Mouse (Mus musculus): ENCODE measurements around the gene Bglap3.

Bglap3 gene

DNA sequence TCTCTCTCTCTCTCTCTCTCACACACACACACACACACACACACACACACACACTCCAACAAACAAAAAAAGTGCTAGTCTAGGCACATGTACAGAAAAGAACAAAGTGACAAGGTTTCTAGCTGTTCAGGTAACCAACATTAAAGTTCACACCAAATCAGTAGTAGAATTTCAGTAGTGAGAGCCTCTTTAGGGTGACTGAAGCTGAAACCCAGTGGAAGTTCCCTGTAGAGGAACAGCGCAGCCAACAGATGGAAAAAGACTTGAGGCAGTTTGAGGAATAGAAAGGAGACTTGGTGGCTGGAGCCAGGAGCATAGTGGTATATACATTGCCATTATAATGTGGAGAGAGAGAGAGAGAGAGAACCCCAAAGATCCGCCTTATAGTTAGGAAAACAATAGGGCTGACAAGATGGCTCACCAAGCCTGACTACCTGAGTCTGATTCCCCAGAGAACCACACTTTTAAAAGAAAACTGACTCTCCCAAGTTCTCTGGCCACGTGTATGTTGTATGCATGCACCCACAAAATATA lies 37.6 kb downstream of the Bglap3 start:
- DNase-seq: no peak

DNA sequence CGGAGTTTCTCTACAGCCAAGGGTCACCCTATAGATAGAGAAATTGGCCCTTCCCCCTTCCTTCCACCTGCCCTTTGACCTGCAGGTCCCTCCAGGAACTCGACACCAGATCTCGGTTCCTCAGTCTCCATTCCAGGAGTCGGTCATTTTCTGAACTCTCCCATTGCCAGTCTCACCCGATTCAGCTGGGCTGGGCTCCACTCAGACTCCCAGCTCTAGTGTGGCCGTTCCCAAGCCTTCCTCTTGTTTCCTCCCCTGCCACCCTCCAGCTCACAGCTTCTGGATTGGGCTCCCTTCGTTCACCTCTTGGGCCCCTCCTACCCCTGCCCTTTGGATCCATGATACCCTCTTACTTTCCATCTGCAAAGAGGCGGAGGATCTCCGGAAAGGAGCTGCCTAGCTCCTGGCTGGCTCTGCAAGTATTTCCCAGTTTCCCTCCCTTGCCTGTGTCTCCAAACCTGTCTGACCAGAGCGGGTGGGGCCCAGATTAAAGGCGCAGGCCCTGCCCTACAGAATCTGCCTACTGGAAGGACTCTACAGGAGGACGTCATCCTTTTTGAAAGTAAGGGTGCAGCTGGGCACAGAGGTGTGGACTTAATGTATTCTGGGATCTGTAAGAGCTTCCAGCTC lies 38.4 kb downstream of the Bglap3 start:
- no peak for DNase-seq

GRCm38 (mm10) chr3:88331282-88331681 lies 41.3 kb downstream of the Bglap3 start:
- no peak for DNase-seq

DNA sequence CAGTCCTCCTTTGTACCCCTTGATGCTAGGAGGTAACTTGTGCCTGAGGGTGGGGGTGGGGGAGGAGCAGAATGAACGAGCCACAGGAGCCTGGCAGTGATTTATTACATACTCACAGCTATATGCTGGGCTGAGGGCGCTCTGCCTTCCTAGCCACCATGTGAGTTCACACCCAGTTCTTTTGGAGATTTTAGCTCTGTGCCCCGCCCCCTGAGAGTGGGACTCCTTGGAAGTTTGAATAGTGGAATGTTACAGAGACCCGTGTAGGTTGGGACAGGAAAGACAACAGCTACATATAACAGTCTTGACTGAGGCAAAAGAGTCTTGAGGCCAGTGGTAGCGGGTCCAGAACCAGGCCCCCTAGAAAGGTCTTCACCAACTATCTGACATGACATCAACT lies 43.6 kb downstream of the Bglap3 start:
- DNase-seq: no peak

DNA sequence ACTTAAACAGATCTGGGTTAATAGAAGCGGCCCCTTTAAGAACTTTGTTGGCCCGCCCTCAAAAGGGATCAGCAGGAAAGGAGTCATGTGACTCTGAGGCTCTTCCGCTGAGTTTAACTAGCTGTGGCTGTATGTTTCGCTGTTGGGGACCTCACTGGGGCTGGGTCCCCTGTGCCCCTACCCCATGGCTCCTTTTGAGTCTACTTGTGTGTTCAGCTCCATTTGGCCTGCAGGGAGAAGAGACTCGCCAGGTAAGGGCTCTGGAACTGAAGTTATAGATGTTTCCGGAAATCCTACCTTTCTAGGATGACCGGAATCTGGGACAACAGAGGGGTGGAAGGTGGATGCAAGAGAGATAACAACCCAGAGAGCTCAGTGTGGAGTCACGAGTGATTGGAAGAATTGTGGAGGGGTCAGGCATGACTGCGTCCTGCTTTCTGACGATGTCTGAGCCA lies 47.6 kb downstream of the Bglap3 start, which contains the start of gene Glmp:
TSS of gene Glmp (plus strand) at position 73 of the 455 bp plus-strand sequence.
- peak in 1 of 2 experiments; percentile 32 for DNase-seq

Measured in thymus, adult 18-20 months (tissue).